Mouse (Mus musculus): ENCODE measurements at regions not wholly inside any gene's neighbourhood (a gene's known extent, or its start where the extent isn't known, plus 50 kb on each side); places are given as distances from the start of the nearest gene placed in this dataset.

DNA sequence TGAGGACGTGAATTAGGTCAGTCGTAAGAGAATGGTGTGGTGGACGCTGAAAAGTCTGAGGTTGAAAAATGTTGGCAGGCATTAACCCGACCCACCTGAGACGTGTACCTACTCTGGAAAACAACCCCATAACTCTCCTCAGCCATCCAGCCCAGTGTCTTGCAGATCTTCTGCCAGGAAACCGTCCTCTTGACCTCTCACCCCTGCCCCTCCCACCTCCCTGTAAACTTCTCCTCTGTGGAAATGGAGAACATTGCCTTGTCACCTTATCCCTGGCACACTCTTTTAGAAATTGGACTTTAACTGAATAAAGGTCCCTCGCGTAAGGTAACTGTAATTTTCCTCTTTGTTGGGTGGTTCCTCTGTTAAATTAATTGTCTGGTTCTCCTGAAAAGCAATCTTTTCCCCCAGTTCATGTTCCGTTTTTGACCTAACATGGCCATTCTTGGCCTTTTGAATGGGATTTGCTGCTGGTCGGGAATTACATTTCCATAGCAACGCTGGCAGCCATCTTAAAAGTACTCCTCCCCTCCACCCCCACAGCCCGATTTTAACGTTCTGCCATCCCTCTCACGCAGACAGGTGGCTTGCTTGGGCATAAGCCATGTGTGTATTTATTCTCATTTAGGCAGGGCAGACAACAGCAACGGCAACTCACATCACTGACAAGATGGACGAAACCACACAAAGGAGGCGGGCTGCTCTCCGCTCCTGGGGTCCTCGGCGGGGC is 196.8 kb upstream of the 4931429L15Rik start:
- DNase-seq (ENCODE audit: low spot score): no peak

DNA sequence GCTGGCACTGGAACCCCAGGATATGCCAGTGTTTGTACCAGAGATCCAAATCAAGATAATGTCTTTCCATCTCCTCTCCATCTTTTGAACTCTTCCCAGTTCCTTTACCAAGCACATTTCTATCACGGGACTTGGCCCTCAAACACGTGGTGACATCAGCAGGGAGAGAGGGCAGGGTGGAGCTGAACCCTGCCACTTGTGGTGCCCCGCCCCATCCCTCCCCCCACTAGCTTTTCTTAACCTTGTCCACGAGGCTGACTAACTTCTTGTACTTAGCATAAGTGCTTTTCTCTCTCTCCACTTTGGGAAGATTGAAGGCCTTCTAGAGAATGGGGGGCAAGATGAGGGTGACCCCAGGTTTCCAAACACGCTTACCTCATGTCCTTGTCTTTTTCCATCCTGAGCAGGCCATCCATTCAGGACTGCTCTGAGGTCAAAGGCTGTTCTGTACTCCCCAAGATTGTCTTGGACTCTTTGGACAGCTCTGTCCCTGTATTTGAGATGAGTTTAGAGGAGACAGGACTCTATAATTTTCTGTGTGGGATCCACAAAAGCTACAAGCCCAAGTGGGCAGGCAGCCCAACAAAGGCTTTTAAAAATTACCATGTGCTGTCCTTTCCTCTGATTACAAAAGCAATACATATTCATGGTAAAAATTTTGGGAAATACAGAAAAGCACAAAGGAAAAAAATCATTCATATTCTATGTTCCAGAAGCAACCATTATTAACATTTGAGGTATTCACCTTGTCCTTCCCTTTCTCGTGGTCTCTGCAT is 192.7 kb upstream of the 4931429L15Rik start:
- no peak for DNase-seq (ENCODE audit: low spot score)

DNA sequence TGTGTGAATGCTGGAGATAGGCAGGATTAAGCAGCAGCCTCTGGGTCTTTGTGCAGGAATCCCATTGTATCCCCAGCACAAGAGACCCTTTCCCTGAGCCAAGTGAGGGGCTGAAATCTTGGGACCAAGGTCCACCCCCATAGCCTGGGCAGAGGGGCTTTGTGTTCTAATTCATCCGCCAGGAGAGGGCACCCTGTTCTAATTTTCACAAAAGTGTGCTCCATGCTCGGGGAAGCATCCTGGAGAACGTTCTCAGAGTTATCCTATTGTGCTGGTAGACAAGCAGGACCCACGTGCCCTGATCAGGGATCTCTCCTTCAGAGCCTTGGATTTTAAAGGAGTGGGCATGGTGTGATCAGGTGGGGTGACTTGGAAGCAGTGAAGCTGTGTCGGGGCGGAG is 191.5 kb upstream of the 4931429L15Rik start:
- no peak for DNase-seq (ENCODE audit: low spot score)

- DNase-seq (ENCODE audit: low spot score): no peak
Measured at GRCm38 (mm10) chr9:46509896-46510295, 190.1 kb upstream of the 4931429L15Rik start.

DNA sequence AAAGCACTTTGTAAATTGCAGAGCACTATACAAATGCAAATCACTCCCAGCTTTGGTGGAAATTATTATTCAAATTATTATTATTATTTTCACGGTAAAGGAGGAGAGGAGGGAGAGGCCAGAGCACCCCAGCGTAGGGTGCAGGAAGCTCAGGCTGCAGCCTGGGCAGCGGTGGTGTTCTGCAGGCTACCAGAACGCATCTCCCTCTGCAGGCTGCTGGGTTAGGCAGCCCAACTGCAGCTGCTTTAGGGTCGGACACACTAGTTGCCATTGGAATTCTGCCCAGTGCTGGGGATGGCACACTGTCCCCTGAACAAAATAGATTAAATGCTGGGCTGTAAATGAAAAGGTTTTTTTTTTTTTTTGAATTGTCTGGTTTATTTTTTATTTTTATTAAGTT is 189.7 kb upstream of the 4931429L15Rik start:
- DNase-seq (ENCODE audit: low spot score): no peak

- DNase-seq (ENCODE audit: low spot score): no peak
Measured at GRCm38 (mm10) chr9:46507036-46507435, 187.2 kb upstream of the 4931429L15Rik start.

DNA sequence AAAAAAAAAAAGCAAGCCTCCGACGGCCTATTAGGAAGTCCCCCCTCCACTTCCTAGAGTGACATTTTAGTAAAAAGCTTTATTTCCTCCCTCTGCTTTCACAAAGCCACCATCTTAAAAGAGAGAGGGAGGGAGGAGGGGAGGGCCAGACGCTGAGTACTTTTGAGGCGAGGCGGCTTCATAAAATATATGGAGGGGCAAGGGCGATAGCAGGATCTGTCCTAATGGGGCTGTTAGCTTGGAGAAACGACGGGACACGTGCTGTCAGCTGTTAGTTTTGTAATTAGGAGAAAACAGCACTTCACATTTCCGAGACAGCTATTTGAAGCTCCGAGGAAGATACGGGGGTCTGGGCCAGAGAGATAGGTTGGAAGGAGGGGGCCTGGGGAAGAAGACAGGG is 184.8 kb upstream of the 4931429L15Rik start:
- DNase-seq (ENCODE audit: low spot score): no peak

DNA sequence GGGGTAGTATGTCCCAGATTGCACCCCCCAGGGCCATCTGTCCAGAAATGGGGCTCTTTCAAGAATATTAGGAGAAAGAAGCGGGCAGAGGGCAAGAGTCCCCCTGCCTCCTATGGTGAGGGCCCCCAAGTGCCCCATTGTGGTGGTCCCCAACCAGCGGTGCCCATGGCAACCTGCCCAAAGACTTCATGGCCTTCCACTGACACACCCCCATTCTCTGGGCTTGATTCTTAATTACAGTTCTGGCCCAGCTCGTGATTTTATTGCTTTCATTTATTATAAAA is 184.3 kb upstream of the 4931429L15Rik start:
- DNase-seq (ENCODE audit: low spot score): no peak

GRCm38 (mm10) chr9:46503321-46504132 is 183.7 kb upstream of the 4931429L15Rik start:
- no peak for DNase-seq (ENCODE audit: low spot score)

DNA sequence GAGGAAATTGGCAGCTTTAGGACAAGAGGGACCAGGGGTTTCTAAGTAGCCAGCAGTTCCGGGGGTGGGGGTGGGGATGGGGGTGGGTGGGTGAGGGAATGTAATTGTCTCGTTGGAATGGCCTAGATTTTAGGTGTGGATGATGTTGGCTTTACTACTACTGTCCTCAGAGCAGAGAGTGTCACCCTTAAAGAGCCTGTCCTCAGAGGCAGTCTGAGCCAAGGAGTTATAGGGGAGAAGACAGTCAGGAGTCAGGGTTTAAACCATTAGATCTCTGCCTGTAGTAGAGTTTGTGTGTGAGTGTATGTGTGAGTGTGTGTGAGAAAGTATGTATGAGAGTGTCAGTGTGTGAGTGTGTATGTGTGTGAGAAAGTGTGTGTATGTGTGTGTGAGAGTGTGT is 179.6 kb upstream of the 4931429L15Rik start:
- DNase-seq (ENCODE audit: low spot score): no peak

- no peak for DNase-seq (ENCODE audit: low spot score)
Measured at GRCm38 (mm10) chr9:46498861-46499260, 179.1 kb upstream of the 4931429L15Rik start.

DNA sequence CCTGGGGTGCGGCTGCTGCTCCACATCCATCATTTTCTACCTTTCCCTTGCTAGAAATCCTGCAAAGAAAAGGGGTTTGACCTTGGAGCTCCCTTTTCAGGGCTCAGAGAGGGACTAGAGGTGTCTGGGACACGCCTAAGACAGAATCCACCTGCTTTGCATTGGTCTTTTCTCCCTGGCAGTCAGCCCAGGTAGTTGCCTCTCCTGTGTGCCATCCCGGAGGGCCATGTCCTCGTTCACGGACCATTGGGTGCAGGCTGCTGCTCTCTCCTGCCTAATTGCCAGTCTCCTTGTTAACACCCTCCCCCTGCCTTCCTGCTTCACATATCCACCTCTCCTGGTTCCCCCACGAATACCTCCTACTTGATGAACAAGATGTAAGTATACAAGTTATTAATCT is 175.5 kb upstream of the 4931429L15Rik start:
- DNase-seq (ENCODE audit: low spot score): no peak

GRCm38 (mm10) chr9:46482859-46483443 is 163.2 kb upstream of the 4931429L15Rik start:
- DNase-seq (ENCODE audit: low spot score): no peak

GRCm38 (mm10) chr9:46482034-46482858 is 162.5 kb upstream of the 4931429L15Rik start:
- no peak for DNase-seq (ENCODE audit: low spot score)

DNA sequence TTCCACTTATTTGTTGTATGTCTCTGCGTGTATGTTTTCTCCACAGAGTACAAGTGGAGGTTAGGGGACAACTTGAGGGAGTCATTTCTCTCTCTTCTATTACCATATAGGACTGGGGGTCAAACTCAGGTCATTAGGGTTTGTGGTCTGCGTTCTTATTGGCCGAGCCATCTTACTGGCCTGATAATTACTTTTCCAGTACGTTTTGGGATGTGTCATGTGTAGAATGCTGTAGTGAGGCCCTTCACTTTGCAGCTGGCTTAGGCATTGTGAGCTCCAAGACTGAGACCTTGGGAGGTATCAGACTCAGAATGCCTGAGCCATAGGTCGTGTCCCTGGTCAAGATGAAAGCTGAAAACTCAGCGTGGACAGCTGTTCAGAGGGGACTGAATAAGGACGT is 161.7 kb upstream of the 4931429L15Rik start:
- DNase-seq (ENCODE audit: low spot score): no peak

DNA sequence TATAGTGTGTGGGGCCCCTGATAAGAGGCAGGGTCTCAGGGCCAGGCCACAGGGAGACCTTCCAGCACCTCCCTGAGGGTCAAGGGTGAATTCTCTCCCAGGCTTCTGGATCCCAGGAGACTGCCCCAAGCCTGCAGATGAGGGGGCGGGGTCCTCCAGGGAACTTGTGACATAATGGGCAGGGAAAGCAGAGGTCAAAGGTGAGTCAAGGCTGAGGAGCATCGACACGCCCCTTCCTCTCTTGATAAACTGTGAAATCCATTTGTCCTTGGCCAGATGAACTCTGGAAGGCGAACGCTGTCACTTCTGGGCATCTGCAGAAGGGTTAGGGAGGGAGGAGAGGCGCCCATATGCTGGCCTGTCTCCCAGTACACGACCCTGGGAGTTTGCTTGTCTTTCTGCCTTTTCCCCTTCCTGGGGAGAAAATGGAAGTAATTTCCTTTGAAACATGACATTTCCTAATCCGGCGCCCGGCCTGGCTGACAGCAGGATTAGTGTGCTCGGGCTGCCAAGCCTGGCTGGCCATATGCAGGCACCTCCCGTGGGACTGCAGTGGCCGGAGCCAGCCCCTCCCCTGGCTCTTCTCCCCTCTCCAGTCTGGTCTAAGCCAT is 160.4 kb upstream of the 4931429L15Rik start:
- DNase-seq (ENCODE audit: low spot score): no peak

DNA sequence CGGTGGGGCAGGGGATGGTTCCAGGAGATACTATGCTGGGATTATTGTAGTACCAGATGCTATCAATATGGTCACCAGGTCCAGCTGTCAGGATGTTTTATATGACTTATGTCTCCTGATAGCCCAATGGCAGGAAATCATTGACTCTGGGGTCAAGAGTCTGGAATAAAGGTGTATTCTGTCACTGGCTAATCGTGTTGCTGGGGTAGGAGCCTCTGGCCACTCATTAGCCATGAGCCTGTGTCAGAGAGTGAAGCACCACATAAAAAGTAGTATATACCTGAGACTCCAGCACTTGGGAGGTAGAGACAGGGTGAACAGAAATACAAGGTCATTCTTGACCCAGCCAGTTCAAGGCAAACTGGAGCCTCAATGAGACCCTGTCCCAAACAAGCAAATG is 158.8 kb upstream of the 4931429L15Rik start:
- no peak for DNase-seq (ENCODE audit: low spot score)

DNA sequence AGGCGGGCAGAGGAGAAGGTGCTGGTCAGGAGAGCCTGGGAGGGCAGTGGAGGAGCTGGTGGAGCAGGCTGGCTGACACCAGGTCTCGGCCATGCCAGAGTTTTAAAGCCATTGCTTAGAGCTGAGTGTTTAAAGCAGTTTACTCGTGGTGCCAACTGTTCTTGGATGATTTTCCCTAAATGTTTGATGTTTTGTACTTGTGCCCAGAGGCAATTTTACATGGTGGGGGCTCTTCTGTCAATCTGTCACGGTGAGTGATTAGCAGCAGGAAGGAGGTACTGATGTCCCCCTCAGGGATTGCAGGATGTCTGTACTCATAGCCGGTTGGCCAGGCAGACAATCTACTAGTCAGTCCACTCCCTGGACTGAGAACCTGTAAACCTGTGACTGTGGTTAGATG is 156.7 kb upstream of the 4931429L15Rik start:
- DNase-seq (ENCODE audit: low spot score): no peak

GRCm38 (mm10) chr9:46473681-46474080 is 153.9 kb upstream of the 4931429L15Rik start:
- DNase-seq (ENCODE audit: low spot score): no peak

GRCm38 (mm10) chr9:46469521-46469920 is 149.7 kb upstream of the 4931429L15Rik start:
- no peak for DNase-seq (ENCODE audit: low spot score)

DNA sequence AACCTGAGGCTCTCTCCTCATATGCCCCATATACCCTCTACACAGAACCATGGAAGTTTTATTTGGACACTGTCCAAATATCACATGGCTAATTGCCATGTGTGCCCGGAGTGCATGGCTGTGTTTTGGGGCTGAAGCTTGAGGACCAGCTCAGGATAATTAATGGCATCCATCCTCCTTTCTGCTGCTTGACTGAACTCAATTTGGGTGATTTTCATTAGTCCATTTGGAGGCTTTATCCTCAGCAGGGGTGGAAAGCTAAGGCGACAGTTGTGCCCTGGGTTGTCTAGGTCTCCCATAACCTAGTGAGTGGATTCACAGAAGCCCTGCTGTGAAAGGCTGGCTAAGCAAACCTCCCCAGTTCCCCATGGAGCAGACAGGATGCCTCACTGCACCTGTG is 148.5 kb upstream of the 4931429L15Rik start:
- no peak for DNase-seq (ENCODE audit: low spot score)

Data from layer of hippocampus, adult 9-10 months (tissue).